In genomic region chr1:161736848-161737247, GRCm38 (mm10) we compare ENCODE assay signal across 8 mouse cellular contexts. TPM values are rescaled to one million over a fixed set of nuclear protein-coding genes. Genes with fewer than 3 reads are reported as not detected.
DNase-seq lines count a peak whose midpoint lies in the region; ATAC-seq and TF ChIP-seq lines count a peak whose summit lies in the region.

No protein-coding gene starts in this region.

- no peaks in the 10 kb centered on the region for H3K36me3 ChIP-seq in intestine, postnatal 0 days (ENCODE audit: control insufficient read depth, insufficient read depth)
- H3K36me3 ChIP-seq in intestine, embryonic 16.5 days (ENCODE audit: control insufficient read depth, insufficient read depth, low read length), result no peaks in the 10 kb centered on the region

- H3K9me3 ChIP-seq in intestine, postnatal 0 days (ENCODE audit: control insufficient read depth), result no peaks in the 10 kb centered on the region
- H3K9me3 ChIP-seq in intestine, embryonic 16.5 days (ENCODE audit: control insufficient read depth, low read length), result no peaks in the 10 kb centered on the region

- TF ChIP-seq CTCF in intestine, postnatal 0 days (IDR thresholded peaks at IDR 0.05; ENCODE audit: low read depth), result peak; percentile 75
- TF ChIP-seq CTCF in brain, embryonic 14.5 days (IDR thresholded peaks at IDR 0.05; ENCODE audit: borderline replicate concordance, extremely low read depth, insufficient read depth, insufficient read length), result peak; percentile 30; the same call in 1 of the 2 replicates

- no peak for TF ChIP-seq POLR2A in brain, embryonic 14.5 days (IDR thresholded peaks at IDR 0.05; ENCODE audit: borderline replicate concordance, extremely low read depth, insufficient read depth, insufficient read length, poor library complexity, severe bottlenecking)

- H3K27ac ChIP-seq in intestine, postnatal 0 days (ENCODE audit: low read depth, low read length), result no peak overlapping the region
- H3K27ac ChIP-seq in intestine, embryonic 16.5 days (ENCODE audit: low read length), result no peak overlapping the region

- 8% methylated on average over 3 of the region's 3 CpGs for WGBS in intestine, postnatal 0 days
- 3% methylated on average over 3 of the region's 3 CpGs for WGBS in intestine, embryonic 16.5 days

- peak; percentile 46 for DNase-seq in CD4-positive helper T cell, adult 2 months (ENCODE audit: low read depth, low spot score)
- peak; percentile 43 for DNase-seq in brain, embryonic 14.5 days (ENCODE audit: low read depth)
- peak; percentile 41 for DNase-seq in lung, postnatal 25 days (ENCODE audit: low spot score)
- DNase-seq in spleen, postnatal 10 days (ENCODE audit: low spot score in 2 of 2), result no peak
- DNase-seq in urinary bladder, postnatal 14 days (ENCODE audit: low spot score), result no peak
- no peak for DNase-seq in thymus, postnatal 36 days

- no peak overlapping the region for H3K9ac ChIP-seq in intestine, postnatal 0 days (ENCODE audit: low read depth, low read length)
- H3K9ac ChIP-seq in intestine, embryonic 16.5 days (ENCODE audit: low read depth, low read length), result no peak overlapping the region

- no peaks in the 10 kb centered on the region for H3K4me1 ChIP-seq in intestine, postnatal 0 days (replicated peaks; ENCODE audit: control insufficient read depth, insufficient read depth, low read length)
- H3K4me1 ChIP-seq in intestine, embryonic 16.5 days (ENCODE audit: control insufficient read depth, insufficient read depth, low read length), result no peaks in the 10 kb centered on the region

- no peak overlapping the region for H3K4me2 ChIP-seq in intestine, postnatal 0 days (replicated peaks; ENCODE audit: low read depth)
- no peak overlapping the region for H3K4me2 ChIP-seq in intestine, embryonic 16.5 days (ENCODE audit: low read depth, low read length)

- no peak overlapping the region for H3K4me3 ChIP-seq in intestine, postnatal 0 days (ENCODE audit: low read depth, low read length)
- no peak overlapping the region for H3K4me3 ChIP-seq in intestine, embryonic 16.5 days (ENCODE audit: low read length)

- no peak for ATAC-seq in intestine, postnatal 0 days
- ATAC-seq in intestine, embryonic 16.5 days, result no peak

- H3K27me3 ChIP-seq in intestine, postnatal 0 days (replicated peaks; ENCODE audit: control insufficient read depth, insufficient read depth, low read length), result no peaks in the 10 kb centered on the region
- no peaks in the 10 kb centered on the region for H3K27me3 ChIP-seq in intestine, embryonic 16.5 days (replicated peaks; ENCODE audit: control insufficient read depth, insufficient read depth, low read length)

RNA-seq across cellular contexts. Expression of gene Fasl, which starts 51.4 kb away (rescaled TPM):
- not detected in 2 replicates for polyA plus RNA-seq in intestine, postnatal 0 days (2015; fragmentation: Nextera tagmentation; extraction: Ambion mirVana)
- not detected in 2 replicates for polyA plus RNA-seq in intestine, embryonic 16.5 days (2015; fragmentation: Nextera tagmentation; extraction: Ambion mirVana)
- polyA plus RNA-seq in brain, embryonic 14.5 days (2012; rRNA removed), result 0.68 and 0.77 TPM in 2 replicates

Comparison
In these comparisons a context has a peak if more than half of its experiments do, and no peak if none do; other contexts are left out.
1. DNase-seq: peak in CD4-positive helper T cell, adult 2 months (single experiment), brain, embryonic 14.5 days (single experiment) and lung, postnatal 25 days (single experiment); none in spleen, postnatal 10 days (0 of 2), urinary bladder, postnatal 14 days (single experiment) and thymus, postnatal 36 days (0 of 2).